Mouse (Mus musculus): ENCODE measurements around the gene Hecw2.
A peak's percentile ranks its signal among the peaks of the same experiment; 100 is the strongest.

Gene Hecw2

DNA sequence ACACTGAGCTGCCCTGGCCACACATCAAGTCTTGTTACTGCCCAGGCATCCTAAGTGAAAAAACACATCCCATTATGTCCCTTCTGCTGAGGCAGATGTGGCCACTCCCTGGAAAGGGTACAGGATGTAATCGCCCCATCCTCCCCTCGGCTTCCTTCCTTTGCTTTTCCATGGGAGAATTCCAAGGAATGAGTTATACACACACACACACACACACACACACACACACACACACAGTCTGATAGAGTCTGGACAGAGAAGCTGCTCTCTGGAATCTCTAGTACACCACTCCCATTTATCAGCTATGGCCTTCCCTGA lies 216.5 kb downstream of the Hecw2 start:
- DNase-seq (ENCODE audit: low spot score in 2 of 2): no peak

DNA sequence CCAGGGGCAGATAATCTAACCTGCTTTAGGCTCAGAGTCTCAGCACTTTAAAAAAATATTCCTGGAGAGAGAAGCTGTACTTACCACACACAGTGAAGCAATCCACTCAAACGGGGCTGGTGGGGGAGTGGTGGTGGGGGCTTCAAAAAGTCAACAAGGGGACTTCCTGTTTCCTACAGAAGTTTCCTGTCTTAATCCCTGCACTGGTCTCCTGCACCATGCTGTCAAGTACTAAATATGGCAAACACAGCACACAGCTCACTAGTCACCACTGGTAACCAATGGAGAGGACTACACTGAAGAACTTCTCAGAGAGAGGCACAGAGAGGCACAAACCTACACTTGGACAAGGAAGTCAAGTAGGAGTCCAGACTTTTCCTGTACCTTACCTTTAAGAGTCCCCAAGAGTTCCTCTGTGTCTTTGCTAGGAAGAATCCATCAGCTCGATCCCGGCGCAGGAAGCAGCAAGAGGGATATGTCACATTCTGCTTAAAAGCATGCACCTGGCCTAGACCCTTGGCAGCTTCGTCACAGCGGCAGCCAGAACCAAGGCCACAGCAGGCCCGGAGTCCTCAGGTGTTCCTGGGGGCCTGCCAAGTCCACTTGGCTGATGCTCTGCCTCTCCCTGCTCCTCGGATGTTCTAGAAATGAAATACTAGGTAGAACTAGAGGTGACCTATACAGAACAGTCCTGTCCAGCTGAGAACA lies 217.0 kb downstream of the Hecw2 start:
- DNase-seq (ENCODE audit: low spot score in 2 of 2): no peak

GRCm38 (mm10) chr1:53976721-53977120 lies 218.2 kb downstream of the Hecw2 start:
- no peak for DNase-seq (ENCODE audit: low spot score in 2 of 2)

- DNase-seq (ENCODE audit: low spot score in 2 of 2): no peak
These were observed 218.9 kb downstream of the Hecw2 start for GRCm38 (mm10) chr1:53976100-53976499.

- DNase-seq (ENCODE audit: low spot score in 2 of 2): peak in 1 of 2 experiments; percentile 3
These were observed 220.0 kb downstream of the Hecw2 start for GRCm38 (mm10) chr1:53974941-53975340.

DNA sequence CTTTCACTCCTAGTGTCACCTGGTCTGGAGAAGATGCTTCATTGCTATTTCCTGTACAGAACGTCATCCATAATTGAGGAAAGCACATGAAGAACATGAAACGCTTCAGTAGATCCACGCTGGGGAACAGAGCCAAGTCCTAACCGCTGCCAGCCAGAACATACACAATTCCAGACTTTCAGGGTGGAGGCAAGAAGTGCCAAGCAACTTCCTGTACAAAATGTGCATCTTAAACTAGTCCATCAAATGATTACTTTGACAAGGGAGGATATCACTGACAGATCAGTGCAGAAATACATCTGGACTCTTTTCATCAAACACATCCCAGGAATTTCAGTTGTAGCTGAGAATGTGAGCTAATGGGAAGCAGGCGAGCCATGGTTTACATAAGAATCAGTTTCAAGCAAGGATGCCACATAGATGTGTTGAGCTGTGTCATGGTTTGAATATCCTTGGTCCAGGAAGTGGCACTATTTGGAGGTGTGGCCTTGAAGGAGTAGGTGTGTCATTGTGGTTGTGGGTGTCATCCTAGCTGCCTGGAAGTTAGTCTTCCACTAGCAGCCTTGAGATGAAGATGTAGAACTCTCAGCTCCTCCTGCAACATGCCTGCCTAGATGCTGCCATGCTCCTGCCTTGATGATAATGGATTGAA lies 224.5 kb downstream of the Hecw2 start:
- DNase-seq (ENCODE audit: low spot score in 2 of 2): no peak

DNA sequence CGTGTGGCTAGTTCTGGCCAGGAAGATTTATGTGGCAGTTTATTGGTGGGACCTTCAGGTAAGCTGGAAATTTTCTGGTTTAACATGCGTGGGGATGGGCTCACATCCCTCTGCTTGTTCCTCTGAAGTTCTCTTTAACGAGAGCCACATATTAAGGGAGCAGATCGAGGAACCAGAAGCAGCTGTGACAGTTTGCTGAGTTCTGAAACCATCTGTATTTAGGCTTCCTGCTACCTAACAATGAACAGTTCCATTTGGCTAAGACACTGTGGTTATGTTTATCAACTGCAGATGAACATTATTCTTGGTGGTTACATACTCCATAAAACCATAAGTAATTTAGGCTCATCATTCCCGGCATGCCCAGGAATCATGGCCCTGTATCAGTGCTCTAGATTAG lies 242.6 kb downstream of the Hecw2 start:
- no peak for DNase-seq (ENCODE audit: low spot score in 2 of 2)

DNA sequence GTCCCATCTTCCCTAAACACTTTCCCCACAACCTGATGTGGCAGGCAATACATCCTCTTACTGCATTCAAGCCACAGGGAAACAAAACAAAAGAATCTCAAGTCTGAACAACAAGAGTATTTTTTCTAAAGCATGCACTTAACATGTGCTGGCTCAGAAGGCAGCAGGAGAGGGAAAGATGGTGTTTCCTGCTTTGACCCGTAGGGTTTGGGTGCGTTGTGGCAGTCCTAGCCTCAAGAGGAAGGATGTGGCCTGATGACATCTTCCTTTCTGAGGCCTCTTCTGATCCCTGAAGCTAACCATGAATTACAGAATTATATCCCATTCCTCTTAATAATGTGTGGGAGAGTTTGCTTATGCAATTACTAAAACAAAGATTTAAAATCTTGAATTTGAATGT lies 249.2 kb downstream of the Hecw2 start:
- no peak for DNase-seq (ENCODE audit: low spot score in 2 of 2)

DNA sequence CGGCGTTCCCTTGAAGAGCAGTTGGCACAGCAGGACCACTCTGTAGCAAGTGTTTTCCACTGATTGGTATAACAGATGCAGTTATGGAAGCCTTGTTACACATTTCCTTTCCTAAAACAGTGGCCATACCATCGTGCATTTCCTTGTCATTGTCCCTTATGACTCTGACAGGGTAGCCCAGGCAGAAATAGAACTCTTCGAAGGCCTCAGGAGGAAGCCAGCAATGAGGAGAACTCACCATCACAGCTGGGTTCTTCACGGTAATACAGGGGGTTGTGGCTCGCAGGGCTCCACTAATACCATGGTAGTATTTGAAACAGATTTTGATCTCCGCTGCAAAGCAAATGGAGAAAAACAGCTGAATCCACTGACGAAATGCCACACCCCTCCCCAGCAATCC lies 252.5 kb downstream of the Hecw2 start:
- DNase-seq (ENCODE audit: low spot score in 2 of 2): no peak

DNA sequence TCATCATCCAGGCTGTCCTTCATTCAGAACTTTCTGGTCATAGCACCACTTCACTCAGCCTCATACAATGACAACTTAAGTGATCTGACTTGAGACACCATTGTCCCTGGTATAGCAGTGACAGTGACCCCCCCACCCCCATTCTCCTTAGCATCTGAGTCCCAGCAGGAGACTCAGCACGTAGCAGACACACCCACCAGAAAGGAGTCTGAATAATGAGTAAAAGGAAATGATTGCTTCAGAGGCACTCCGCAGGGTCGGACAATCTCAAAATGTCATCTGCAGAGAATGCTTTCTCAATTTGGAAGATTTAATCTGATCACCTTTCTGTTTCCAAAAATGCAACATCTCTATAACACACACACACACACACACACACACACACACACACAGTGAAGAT lies 253.4 kb downstream of the Hecw2 start:
- DNase-seq (ENCODE audit: low spot score in 2 of 2): no peak

DNA sequence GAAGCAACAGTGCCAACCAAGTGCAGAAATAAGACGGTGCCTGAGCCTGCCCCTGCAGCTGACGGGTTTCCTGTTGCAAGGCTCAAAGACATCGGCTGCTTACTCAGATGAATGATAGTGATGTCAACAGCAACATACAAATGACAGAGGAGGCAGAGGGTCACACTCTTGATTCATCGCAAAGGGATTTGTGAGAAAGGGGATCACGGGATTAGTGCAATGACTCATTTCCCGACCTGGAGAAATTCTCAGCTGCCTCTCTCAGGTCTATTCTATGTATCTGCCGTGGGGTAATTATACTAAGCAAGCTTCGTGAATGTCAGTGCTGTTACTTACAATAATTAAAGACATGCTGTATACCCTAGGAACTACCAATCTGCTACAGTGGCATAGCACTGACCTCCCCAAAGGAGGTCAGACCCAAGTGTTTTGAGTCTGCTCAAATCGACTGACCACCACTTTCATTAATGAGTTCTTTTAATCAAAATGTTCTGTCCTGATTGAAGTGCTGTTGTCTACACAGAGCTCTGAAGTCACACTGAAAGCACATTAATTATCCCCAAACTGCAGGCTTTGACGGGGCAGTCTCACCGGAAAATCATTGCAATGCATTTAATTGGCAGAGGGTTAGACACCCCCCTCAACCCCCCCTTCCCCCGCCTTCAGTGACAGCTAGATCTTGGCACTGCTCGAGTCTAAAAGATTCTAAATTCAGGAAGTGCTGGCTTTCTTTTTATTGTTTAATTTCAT lies 254.5 kb downstream of the Hecw2 start:
- DNase-seq (ENCODE audit: low spot score in 2 of 2): no peak

DNA sequence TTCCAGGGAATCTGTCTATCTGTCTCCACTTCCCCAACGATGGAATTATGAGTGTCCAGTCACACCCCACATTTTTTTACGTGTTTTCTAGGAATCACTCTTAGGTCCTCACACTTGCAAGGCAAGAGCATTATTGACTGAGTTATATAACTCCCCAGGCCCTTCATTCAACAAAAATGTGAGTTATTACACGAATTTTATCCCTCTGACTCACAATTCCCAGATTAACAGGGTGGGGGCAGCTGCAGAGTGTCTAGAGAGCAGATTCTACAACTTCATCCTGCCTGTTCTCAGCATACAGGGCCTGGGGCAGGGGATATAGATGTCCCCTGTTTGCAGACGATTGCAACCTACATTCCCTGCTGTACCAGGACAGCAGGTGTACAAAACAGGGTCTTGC lies 255.7 kb downstream of the Hecw2 start:
- DNase-seq (ENCODE audit: low spot score in 2 of 2): no peak

GRCm38 (mm10) chr1:53933308-53933707 lies 261.7 kb downstream of the Hecw2 start:
- no peak for DNase-seq (ENCODE audit: low spot score in 2 of 2)

GRCm38 (mm10) chr1:53931314-53931713 lies 263.7 kb downstream of the Hecw2 start:
- DNase-seq (ENCODE audit: low spot score in 2 of 2): no peak

DNA sequence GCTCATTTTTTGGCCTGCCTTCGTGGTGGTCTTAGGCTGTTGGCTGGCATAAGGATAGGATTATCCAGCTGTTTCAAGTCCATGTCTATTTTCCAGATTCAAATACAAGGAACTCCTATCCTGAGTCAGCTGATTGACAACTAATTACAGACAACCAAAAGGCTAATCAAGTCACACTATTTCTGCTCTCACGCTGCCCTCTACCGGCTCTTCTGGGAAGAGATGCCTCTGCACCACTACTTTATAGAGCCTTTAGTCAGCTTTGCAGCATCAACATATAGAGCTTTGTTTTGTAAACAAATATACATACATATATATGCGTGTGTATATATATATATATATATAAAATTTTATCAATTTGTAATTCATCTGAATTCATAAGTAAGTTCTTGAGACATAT lies 267.4 kb downstream of the Hecw2 start:
- peak; percentile 25 to 29 for DNase-seq (ENCODE audit: low spot score in 2 of 2)

- no peak for DNase-seq (ENCODE audit: low spot score in 2 of 2)
These were observed 269.6 kb downstream of the Hecw2 start for GRCm38 (mm10) chr1:53925149-53925901.

DNA sequence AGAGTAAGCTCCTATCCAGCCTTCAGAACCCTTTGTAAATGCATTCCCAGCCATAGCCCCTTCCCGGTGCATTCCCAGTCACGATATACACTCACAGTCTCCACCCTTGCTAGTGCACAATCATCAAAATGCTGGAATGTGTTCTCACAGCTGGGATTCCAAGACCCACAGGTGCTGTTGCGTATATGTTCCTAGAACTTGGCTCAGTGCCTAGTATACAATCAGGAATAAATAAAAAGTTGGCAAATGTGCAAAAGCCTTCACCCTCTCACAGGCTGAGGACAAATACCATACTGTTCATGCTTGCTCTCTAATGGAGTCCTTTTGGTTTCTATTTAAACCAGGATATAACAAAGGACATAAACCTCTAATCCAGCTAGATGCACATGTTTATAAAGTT lies 283.1 kb downstream of the Hecw2 start:
- DNase-seq (ENCODE audit: low spot score in 2 of 2): no peak

GRCm38 (mm10) chr1:53910251-53910650 lies 284.7 kb downstream of the Hecw2 start:
- no peak for DNase-seq (ENCODE audit: low spot score in 2 of 2)

GRCm38 (mm10) chr1:53909118-53909517 lies 285.9 kb downstream of the Hecw2 start:
- DNase-seq (ENCODE audit: low spot score in 2 of 2): no peak

- no peak for DNase-seq (ENCODE audit: low spot score in 2 of 2)
These were observed 288.8 kb downstream of the Hecw2 start for GRCm38 (mm10) chr1:53906175-53906574.

GRCm38 (mm10) chr1:53900416-53900815 lies 294.6 kb downstream of the Hecw2 start:
- DNase-seq (ENCODE audit: low spot score in 2 of 2): no peak

- no peak for DNase-seq (ENCODE audit: low spot score in 2 of 2)
These were observed 300.7 kb downstream of the Hecw2 start for GRCm38 (mm10) chr1:53894299-53894698.
